Mouse (Mus musculus) subcutaneous adipose tissue, adult 2 months (tissue): Measurements from ENCODE around the gene Olfr1197. TPM values are rescaled to one million over a fixed set of nuclear protein-coding genes. Genes with fewer than 3 reads are reported as not detected.

ENCODE experiments used
- polyA plus RNA-seq: library from polyadenylated mRNA; depleted of rRNA; stranded (reverse); fragments of >200 nt; gene quantifications from 2 replicates; pipeline ENCODE4 v1.2.3, GENCODE M21; 2012; ENCODE audit warnings: low replicate concordance; rRNA removed

Gene Olfr1197
- polyA plus RNA-seq, result not detected in 2 replicates

GRCm38 (mm10) chr2:88732266-88732665, at the start of gene Olfr1197:
TSS of gene Olfr1197 (minus strand) at chr2:88732366.

DNA sequence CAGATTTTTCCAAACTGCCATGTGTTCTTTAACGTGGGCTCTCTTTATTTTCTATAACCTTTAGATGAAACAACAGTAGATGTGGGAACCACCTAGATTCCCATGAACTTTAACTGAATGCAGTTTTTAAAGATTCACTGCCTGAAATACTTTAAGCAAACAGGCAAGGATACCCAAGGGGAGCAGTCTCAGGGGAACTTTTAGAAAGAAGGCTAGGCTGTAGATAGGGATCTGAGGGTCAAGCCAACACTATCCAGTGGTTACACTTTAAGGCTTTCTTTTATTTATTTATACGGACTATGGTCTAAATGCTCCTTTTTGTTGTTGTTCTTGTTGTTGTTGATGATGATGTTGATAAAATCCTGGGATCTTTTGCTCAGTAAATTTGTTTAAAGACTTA, 38.2 kb upstream of the Olfr1197 start, which contains the start of gene Olfr1200:
Gene Olfr1200 (minus strand): TSS at position 101 of the 400 bp plus-strand sequence.

GRCm38 (mm10) chr2:88760369-88760768, 28.2 kb upstream of the Olfr1197 start, which contains the start of gene Olfr1199:
TSS of gene Olfr1199 (minus strand) at chr2:88760469.

GRCm38 (mm10) chr2:88751270-88751669, 19.1 kb upstream of the Olfr1197 start, which contains the start of gene Olfr1198:
TSS of gene Olfr1198 (minus strand) at chr2:88751370.

GRCm38 (mm10) chr2:88704497-88704896, 27.7 kb downstream of the Olfr1197 start, which contains the start of gene Olfr1196:
TSS of gene Olfr1196 (minus strand) at chr2:88704597.

DNA sequence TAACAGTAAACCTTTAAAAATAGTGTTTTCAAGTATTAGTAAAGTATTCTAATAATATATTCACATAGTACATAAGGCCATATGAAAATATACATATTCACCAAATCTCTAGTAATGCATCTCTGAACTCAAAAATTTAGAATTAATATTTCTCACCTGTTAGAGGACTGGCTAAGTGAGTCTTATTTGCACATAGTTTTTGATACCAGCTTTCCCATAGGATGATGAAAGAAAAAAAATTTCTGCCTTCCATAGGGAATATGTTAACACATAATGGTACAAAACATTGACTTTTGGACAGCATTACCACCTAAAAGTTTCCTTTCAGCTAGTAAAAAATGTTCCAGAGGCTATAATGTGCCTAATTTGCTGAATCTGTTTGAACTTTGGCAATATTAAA, 43.1 kb downstream of the Olfr1197 start, which contains the start of gene Olfr1195:
Gene Olfr1195 (minus strand): TSS at position 101 of the 400 bp plus-strand sequence.

Other genes with a start within 250 kb of the Olfr1197 start
- not detected in 2 replicates for gene Olfr1184, start 248.8 kb downstream of the Olfr1197 start, polyA plus RNA-seq
- not detected in 2 replicates for gene Olfr1185-ps1, start 239.0 kb downstream of the Olfr1197 start, polyA plus RNA-seq
- not detected in 2 replicates for gene Olfr1186, start 213.8 kb downstream of the Olfr1197 start, polyA plus RNA-seq
- not detected in 2 replicates for gene Olfr1188, start 175.4 kb downstream of the Olfr1197 start, polyA plus RNA-seq
- not detected in 2 replicates for gene Olfr1189, start 145.9 kb downstream of the Olfr1197 start, polyA plus RNA-seq
- gene Olfr1191-ps1, start 91.8 kb downstream of the Olfr1197 start, polyA plus RNA-seq, result not detected in 2 replicates
- gene Olfr1192-ps1, start 83.9 kb downstream of the Olfr1197 start, polyA plus RNA-seq, result not detected in 2 replicates
- gene Olfr1193, start 56.7 kb downstream of the Olfr1197 start, polyA plus RNA-seq, result not detected in 2 replicates
- gene Olfr1195, start 43.2 kb downstream of the Olfr1197 start, polyA plus RNA-seq, result not detected in 2 replicates
- gene Olfr1196, start 27.8 kb downstream of the Olfr1197 start, polyA plus RNA-seq, result not detected in 2 replicates
- gene Olfr1198, start 19.0 kb upstream of the Olfr1197 start, polyA plus RNA-seq, result not detected in 2 replicates
- gene Olfr1199, start 28.1 kb upstream of the Olfr1197 start, polyA plus RNA-seq, result not detected in 2 replicates
- not detected in 2 replicates for gene Olfr1200, start 38.1 kb upstream of the Olfr1197 start, polyA plus RNA-seq
- gene Olfr1201, start 60.7 kb upstream of the Olfr1197 start, polyA plus RNA-seq, result not detected in 2 replicates
- gene Olfr1202, start 82.1 kb upstream of the Olfr1197 start, polyA plus RNA-seq, result not detected in 2 replicates
- not detected in 2 replicates for gene Olfr1205, start 97.4 kb upstream of the Olfr1197 start, polyA plus RNA-seq
- not detected in 2 replicates for gene Olfr1204, start 116.9 kb upstream of the Olfr1197 start, polyA plus RNA-seq
- not detected in 2 replicates for gene Olfr1206, start 130.9 kb upstream of the Olfr1197 start, polyA plus RNA-seq
- gene Olfr1208, start 169.9 kb upstream of the Olfr1197 start, polyA plus RNA-seq, result not detected in 2 replicates
- gene Olfr1209, start 182.8 kb upstream of the Olfr1197 start, polyA plus RNA-seq, result not detected in 2 replicates
- not detected in 2 replicates for gene Olfr1211, start 205.7 kb upstream of the Olfr1197 start, polyA plus RNA-seq
- gene Olfr1212, start 221.6 kb upstream of the Olfr1197 start, polyA plus RNA-seq, result not detected in 2 replicates
- gene Gm13762, start 247.9 kb upstream of the Olfr1197 start, polyA plus RNA-seq, result not detected in 2 replicates